22 mouse cellular contexts compared by ENCODE assay signal in the genomic region with DNA sequence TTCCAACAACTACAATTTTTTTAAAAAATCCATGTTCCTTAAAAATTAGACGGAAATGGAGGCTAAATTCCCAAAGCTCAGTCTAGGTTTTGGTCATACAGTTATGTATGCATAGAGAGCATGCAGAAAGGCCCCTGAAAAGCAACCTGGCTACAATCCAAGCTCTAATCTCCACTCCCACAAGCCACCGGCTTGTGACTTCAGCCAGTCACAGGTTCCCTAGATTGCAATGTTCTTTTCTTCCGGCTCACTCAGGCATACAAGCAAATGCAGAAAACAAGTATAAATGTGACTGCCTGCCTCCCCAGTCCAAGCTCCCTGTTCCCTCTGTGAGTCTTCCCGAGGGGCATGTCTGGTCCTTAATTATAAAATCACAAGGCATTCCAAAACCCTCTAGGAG.
DNase-seq lines count a peak whose midpoint lies in the region; ATAC-seq lines count a peak whose summit lies in the region.
"Had no signal": no experiment of that assay in that cellular context is flagged by ENCODE, and none has a peak within 500 bp of the region (broad histone marks: within the 10 kb centered on the region; RNA-seq: fewer than 3 reads in every experiment).

No protein-coding gene starts in this region.

- no peaks in the 10 kb centered on the region for H3K36me3 ChIP-seq in forebrain, embryonic 10.5 days (replicated peaks)
- H3K36me3 ChIP-seq in forebrain, embryonic 16.5 days (ENCODE audit: control insufficient read depth, insufficient read depth), result no peaks in the 10 kb centered on the region
- H3K36me3 ChIP-seq in heart, embryonic 16.5 days (ENCODE audit: control insufficient read depth, insufficient read depth), result no peaks in the 10 kb centered on the region
- H3K36me3 ChIP-seq in kidney, embryonic 16.5 days (ENCODE audit: insufficient read depth, low read length), result no peaks in the 10 kb centered on the region
- H3K36me3 ChIP-seq in midbrain, embryonic 14.5 days (ENCODE audit: control insufficient read depth, insufficient read depth, low read length), result no peaks in the 10 kb centered on the region
- H3K36me3 ChIP-seq in midbrain, embryonic 11.5 days (ENCODE audit: control insufficient read depth, insufficient read depth, low read length), result no peaks in the 10 kb centered on the region
- H3K36me3 ChIP-seq: embryonic facial prominence, embryonic 12.5 days; G1E; midbrain, embryonic 12.5 days had no signal

- peak overlapping the region; percentile 16; the same call in 1 of the 2 replicates for H3K27ac ChIP-seq in forebrain, embryonic 10.5 days
- H3K27ac ChIP-seq in forebrain, embryonic 16.5 days (ENCODE audit: low read length), result no peak overlapping the region
- H3K27ac ChIP-seq in heart, embryonic 16.5 days (ENCODE audit: low read length), result 0 out of 2 replicates have a peak overlapping the region, but pooled peaks have one; percentile 16
- H3K27ac ChIP-seq in kidney, embryonic 16.5 days (ENCODE audit: low read length), result peak overlapping the region; percentile 48; the same call in 1 of the 2 replicates
- H3K27ac ChIP-seq in midbrain, embryonic 14.5 days (replicated peaks; ENCODE audit: low read depth, low read length), result no peak overlapping the region
- no peak overlapping the region for H3K27ac ChIP-seq in midbrain, embryonic 11.5 days (ENCODE audit: low read depth, low read length)
- H3K27ac ChIP-seq: embryonic facial prominence, embryonic 12.5 days; liver, embryonic 14.5 days; midbrain, embryonic 12.5 days had no signal

- 52% methylated on average over 4 of the region's 4 CpGs for WGBS in forebrain, embryonic 10.5 days
- WGBS in forebrain, embryonic 16.5 days, result 16% methylated on average over 4 of the region's 4 CpGs
- WGBS in heart, embryonic 16.5 days, result 37% methylated on average over 4 of the region's 4 CpGs
- 42% methylated on average over 4 of the region's 4 CpGs for WGBS in kidney, embryonic 16.5 days
- 36% methylated on average over 4 of the region's 4 CpGs for WGBS in midbrain, embryonic 14.5 days
- whole genome bisulfite sequencing in midbrain, embryonic 11.5 days, result 54% methylated on average over 4 of the region's 4 CpGs

- H3K9ac ChIP-seq in forebrain, embryonic 16.5 days (replicated peaks; ENCODE audit: low read depth, low read length), result no peak overlapping the region
- H3K9ac ChIP-seq in heart, embryonic 16.5 days (ENCODE audit: low read length), result no peak overlapping the region; the same call in 1 of the 2 replicates
- H3K9ac ChIP-seq in kidney, embryonic 16.5 days (replicated peaks; ENCODE audit: low read length), result no peak overlapping the region
- H3K9ac ChIP-seq in midbrain, embryonic 14.5 days (replicated peaks; ENCODE audit: low read length), result no peak overlapping the region
- no peak overlapping the region for H3K9ac ChIP-seq in midbrain, embryonic 11.5 days (ENCODE audit: low read length)
- H3K9ac ChIP-seq: embryonic facial prominence, embryonic 12.5 days; liver, embryonic 14.5 days; midbrain, embryonic 12.5 days had no signal

- H3K4me2 ChIP-seq in forebrain, embryonic 16.5 days (ENCODE audit: low read length), result no peak overlapping the region
- no peak overlapping the region for H3K4me2 ChIP-seq in heart, embryonic 16.5 days (ENCODE audit: low read depth, low read length)
- no peak overlapping the region for H3K4me2 ChIP-seq in kidney, embryonic 16.5 days (replicated peaks; ENCODE audit: low read depth, low read length)
- H3K4me2 ChIP-seq in midbrain, embryonic 14.5 days (ENCODE audit: low read length), result no peak overlapping the region
- no peak overlapping the region for H3K4me2 ChIP-seq in midbrain, embryonic 11.5 days
- H3K4me2 ChIP-seq: embryonic facial prominence, embryonic 12.5 days; midbrain, embryonic 12.5 days had no signal

- no peaks in the 10 kb centered on the region for H3K9me3 ChIP-seq in forebrain, embryonic 10.5 days
- no peaks in the 10 kb centered on the region for H3K9me3 ChIP-seq in forebrain, embryonic 16.5 days (ENCODE audit: control insufficient read depth, low read length)
- no peaks in the 10 kb centered on the region for H3K9me3 ChIP-seq in heart, embryonic 16.5 days (replicated peaks; ENCODE audit: control insufficient read depth, low read length)
- no peaks in the 10 kb centered on the region for H3K9me3 ChIP-seq in kidney, embryonic 16.5 days (ENCODE audit: low read length)
- no peaks in the 10 kb centered on the region for H3K9me3 ChIP-seq in midbrain, embryonic 14.5 days (ENCODE audit: control insufficient read depth, low read length)
- H3K9me3 ChIP-seq in midbrain, embryonic 11.5 days (ENCODE audit: control insufficient read depth, low read length), result no peaks in the 10 kb centered on the region
- H3K9me3 ChIP-seq: embryonic facial prominence, embryonic 12.5 days; midbrain, embryonic 12.5 days had no signal

- H3K4me1 ChIP-seq in forebrain, embryonic 10.5 days, result peaks cover 14% of the 10 kb centered on the region
- 0 out of 2 replicates have a peak, but pooled peaks cover 3% of the 10 kb centered on the region for H3K4me1 ChIP-seq in forebrain, embryonic 16.5 days (replicated peaks; ENCODE audit: control insufficient read depth, insufficient read depth, low read length)
- peaks cover 9% of the 10 kb centered on the region for H3K4me1 ChIP-seq in heart, embryonic 16.5 days (ENCODE audit: control insufficient read depth, insufficient read depth, low read length)
- H3K4me1 ChIP-seq in kidney, embryonic 16.5 days (ENCODE audit: insufficient read depth, low read length), result peaks cover 25% of the 10 kb centered on the region
- H3K4me1 ChIP-seq in midbrain, embryonic 14.5 days (ENCODE audit: control insufficient read depth, insufficient read depth, low read length), result no peaks in the 10 kb centered on the region
- H3K4me1 ChIP-seq in midbrain, embryonic 11.5 days (ENCODE audit: control insufficient read depth, insufficient read depth, low read length), result no peaks in the 10 kb centered on the region
- H3K4me1 ChIP-seq: embryonic facial prominence, embryonic 12.5 days; midbrain, embryonic 12.5 days had no signal

- no peak for ATAC-seq in forebrain, embryonic 16.5 days
- ATAC-seq in heart, embryonic 16.5 days (replicated peaks; ENCODE audit: extremely low read depth, insufficient read depth, low FRiP score), result no peak; the same call in 1 of the 2 replicates
- ATAC-seq in kidney, embryonic 16.5 days (ENCODE audit: low FRiP score, low TSS enrichment), result no peak
- ATAC-seq in midbrain, embryonic 14.5 days (ENCODE audit: low FRiP score, low TSS enrichment), result no peak
- no peak for ATAC-seq in midbrain, embryonic 11.5 days (ENCODE audit: low FRiP score)
- ATAC-seq: hindbrain, embryonic 16.5 days had no signal

- no peaks in the 10 kb centered on the region for H3K27me3 ChIP-seq in forebrain, embryonic 10.5 days (ENCODE audit: poor library complexity, severe bottlenecking)
- H3K27me3 ChIP-seq in forebrain, embryonic 16.5 days (replicated peaks; ENCODE audit: control insufficient read depth, insufficient read depth, low read length), result no peaks in the 10 kb centered on the region
- H3K27me3 ChIP-seq in heart, embryonic 16.5 days (ENCODE audit: control insufficient read depth, insufficient read depth, low read length), result no peaks in the 10 kb centered on the region
- H3K27me3 ChIP-seq in kidney, embryonic 16.5 days (ENCODE audit: insufficient read depth, low read length), result no peaks in the 10 kb centered on the region
- H3K27me3 ChIP-seq in midbrain, embryonic 14.5 days (ENCODE audit: control insufficient read depth, insufficient read depth, low read length), result no peaks in the 10 kb centered on the region
- no peaks in the 10 kb centered on the region for H3K27me3 ChIP-seq in midbrain, embryonic 11.5 days (ENCODE audit: control insufficient read depth, insufficient read depth, low read length)
- H3K27me3 ChIP-seq: embryonic facial prominence, embryonic 12.5 days; midbrain, embryonic 12.5 days had no signal

- no peak overlapping the region for H3K4me3 ChIP-seq in forebrain, embryonic 10.5 days
- H3K4me3 ChIP-seq in forebrain, embryonic 16.5 days (replicated peaks; ENCODE audit: low read length), result no peak overlapping the region
- no peak overlapping the region for H3K4me3 ChIP-seq in heart, embryonic 16.5 days (ENCODE audit: low read length)
- H3K4me3 ChIP-seq in kidney, embryonic 16.5 days (ENCODE audit: low read length), result no peak overlapping the region
- H3K4me3 ChIP-seq in midbrain, embryonic 14.5 days (replicated peaks; ENCODE audit: low read depth, low read length), result no peak overlapping the region
- H3K4me3 ChIP-seq in midbrain, embryonic 11.5 days (ENCODE audit: low read depth, low read length), result no peak overlapping the region
- H3K4me3 ChIP-seq: embryonic facial prominence, embryonic 12.5 days; midbrain, embryonic 12.5 days had no signal

- no peak for DNase-seq in forebrain, embryonic 10.5 days (ENCODE audit: extremely low spot score, low spot score)
- no peak for DNase-seq in heart, adult 8-10 months (ENCODE audit: low spot score)
- DNase-seq in kidney, adult 8-10 months, result no peak
- DNase-seq in midbrain, embryonic 14.5 days, result peak; percentile 48
- no peak for DNase-seq in midbrain, embryonic 11.5 days (ENCODE audit: low spot score, missing footprints)
- DNase-seq: adrenal gland, adult 8-10 months; cerebellum, adult 8-10 months; embryo, embryonic 11 days; gastrocnemius, postnatal 25 days; kidney, adult 9 months; liver; lung, adult 2 months; lung, postnatal 14 days; thymus, postnatal 4 days had no signal

Comparison
In these comparisons a context has a peak if more than half of its experiments do, and no peak if none do; other contexts are left out.
1. H3K27ac ChIP-seq: peak in forebrain, embryonic 10.5 days (single experiment), heart, embryonic 16.5 days (single experiment) and kidney, embryonic 16.5 days (single experiment); none in forebrain, embryonic 16.5 days (single experiment), midbrain, embryonic 14.5 days (single experiment) and midbrain, embryonic 11.5 days (single experiment).